Mouse (Mus musculus) liver, embryonic 14.5 days (tissue): ENCODE results near the gene Flad1.

Experiments
- CTCF ChIP-seq: IDR thresholded peaks from 2 replicates; pipeline ENCODE4 v1.5.1; 2016; ENCODE audit warnings: antibody characterized with exemption, low read depth, control low read depth
- EP300 ChIP-seq: IDR thresholded peaks from 2 replicates; pipeline ENCODE4 v1.6.1; 2016; ENCODE audit warnings: antibody characterized with exemption, low read depth

DNA sequence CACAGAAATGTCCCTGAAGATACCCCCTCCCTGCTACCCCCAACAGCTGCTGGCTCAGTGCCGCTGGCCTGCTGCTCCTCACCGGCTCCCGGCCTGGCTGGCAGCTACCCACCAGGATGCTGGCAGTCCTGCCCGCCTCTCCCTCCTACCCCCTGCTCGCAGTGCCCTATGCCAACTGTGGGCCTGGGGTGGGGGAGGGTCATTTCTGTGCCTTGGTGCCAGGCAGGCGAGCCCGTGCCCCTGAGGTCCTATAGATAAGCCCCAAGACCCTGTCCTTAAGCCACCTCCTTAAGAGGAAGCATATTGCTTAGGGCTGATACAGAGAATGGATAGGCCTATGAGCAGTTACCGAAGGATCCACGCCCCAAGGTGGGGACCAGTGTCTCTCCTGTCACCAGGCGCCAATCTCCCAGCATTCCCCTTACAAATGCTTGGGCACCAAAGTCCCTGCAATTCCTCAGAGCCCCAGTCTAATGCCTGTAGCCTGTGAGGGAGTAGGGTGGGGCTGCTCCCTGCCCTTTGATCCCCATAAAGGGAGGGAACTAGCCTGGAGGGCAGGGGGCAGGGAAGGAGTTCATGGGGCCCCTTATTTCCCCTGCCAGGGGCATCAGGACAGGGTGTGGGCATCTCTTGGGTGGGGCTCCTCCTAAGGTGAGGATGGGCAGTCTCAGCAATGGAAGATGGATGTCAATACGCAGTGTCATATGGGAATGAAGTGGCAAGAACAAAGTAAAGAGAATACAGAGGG, 23.4 kb downstream of the Flad1 start:
- TF ChIP-seq CTCF (no peak), EP300 (no peak)
